Mouse (Mus musculus): ENCODE measurements around the gene Robo2.

DNA sequence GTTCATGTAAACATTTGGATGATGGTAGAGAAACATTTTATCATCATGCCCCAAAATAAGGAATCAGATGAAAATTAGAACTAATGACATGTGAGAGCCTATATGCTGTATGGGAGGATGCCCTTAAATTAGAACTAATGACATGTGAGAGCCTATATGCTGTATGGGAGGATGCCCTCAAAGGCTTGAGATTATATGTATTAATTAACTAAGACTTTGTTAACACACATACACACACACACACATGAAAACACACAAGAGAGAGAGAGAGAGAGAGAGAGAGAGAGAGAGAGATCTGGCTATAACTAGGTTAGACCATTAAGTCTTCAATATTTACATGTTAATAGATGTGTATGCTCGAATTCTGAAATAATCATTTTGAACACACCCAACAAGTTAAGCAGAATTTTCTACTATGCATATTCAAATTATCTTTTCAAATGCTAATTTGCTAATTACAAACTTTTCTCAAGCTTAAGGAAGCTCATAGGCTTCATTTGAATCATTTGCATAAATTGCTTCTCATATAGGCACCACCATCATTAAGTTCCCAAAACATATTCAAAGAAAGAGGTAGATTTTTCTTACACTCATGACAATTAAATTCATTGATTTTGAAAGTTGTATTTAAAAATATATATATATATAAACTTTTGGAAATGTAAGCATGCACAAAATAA, 211.5 kb downstream of the Robo2 start:
- no peak for TF ChIP-seq CTCF (conservative IDR thresholded peaks at IDR 0.05; ENCODE audit: low read length)
- TF ChIP-seq POU5F1 (IDR thresholded peaks at IDR 0.05; ENCODE audit: borderline replicate concordance, low read length) = no peak
- TF ChIP-seq NANOG (IDR thresholded peaks at IDR 0.05; ENCODE audit: borderline replicate concordance, low read length) = no peak

Measured in E14TG2a.4 (cell line).